Mouse (Mus musculus) forebrain, embryonic 14.5 days (tissue): ENCODE data around the gene Apom. TPM values are rescaled to one million over a fixed set of nuclear protein-coding genes. Genes with fewer than 3 reads are reported as not detected.

Experiments
- ATAC-seq: fragments of 200-750 bp; cut with Nextera tagmentation; 2 replicates; pipeline ENCODE4 v1.8.0; 2017; ENCODE audit warnings: mild to moderate bottlenecking, moderate library complexity
- DNase-seq: peaks from one replicate; pipeline ENCODE4 v3.0.0-alpha.2; 2015; ENCODE audit warnings: low spot score
- H3K27ac ChIP-seq: fragments of 300-500 bp; sonication (generic); 2 replicates; pipeline ENCODE4 v1.5.1; 2014; ENCODE audit warnings: low read depth, mild to moderate bottlenecking, control low read depth, low read length, moderate library complexity
- H3K27me3 ChIP-seq: fragments of 300-500 bp; sonication (generic); replicated peaks from 2 replicates; pipeline ENCODE4 v1.6.1; 2014; ENCODE audit warnings: low read length, control low read depth, mixed read lengths; ENCODE audit not compliant: control insufficient read depth, insufficient read depth
- H3K36me3 ChIP-seq: fragments of 300-500 bp; sonication (generic); 2 replicates; pipeline ENCODE4 v1.6.1; 2014; ENCODE audit warnings: low read length, control low read depth; ENCODE audit not compliant: control insufficient read depth, insufficient read depth
- H3K4me1 ChIP-seq: fragments of 300-500 bp; sonication (generic); 2 replicates; pipeline ENCODE4 v1.6.1; 2014; ENCODE audit warnings: antibody characterized with exemption, low read length, control low read depth; ENCODE audit not compliant: control insufficient read depth, insufficient read depth
- H3K4me2 ChIP-seq: fragments of 300-500 bp; sonication (generic); 2 replicates; pipeline ENCODE4 v1.6.1; 2014; ENCODE audit warnings: mild to moderate bottlenecking, control low read depth, low read length
- H3K4me3 ChIP-seq: fragments of 300-500 bp; sonication (generic); 2 replicates; pipeline ENCODE4 v1.5.1; 2014; ENCODE audit warnings: low read depth, low read length, control low read depth
- H3K9ac ChIP-seq: fragments of 300-500 bp; sonication (generic); 2 replicates; pipeline ENCODE4 v1.6.1; 2014; ENCODE audit warnings: mild to moderate bottlenecking, low read length, control low read depth, moderate library complexity
- H3K9me3 ChIP-seq: fragments of 300-500 bp; sonication (generic); replicated peaks from 2 replicates; pipeline ENCODE4 v1.6.1; 2016; ENCODE audit warnings: low read length, control low read depth, mixed read lengths; ENCODE audit not compliant: control insufficient read depth
- WGBS: fragments of 180-500 bp; shearing (Covaris S2); extraction: QIAGEN DNeasy Blood & Tissue Kit; methylation state at CpG from one replicate; pipeline ENCODE4 v1.1.7; 2014; 5-methylcytosine and 5-hydroxymethylcytosine counted together
- polyA plus RNA-seq: library from polyadenylated mRNA; unstranded; fragments of >200 nt; fragmentation: Nextera tagmentation; extraction: Ambion mirVana; gene quantifications from 2 replicates; pipeline ENCODE4 v1.2.1, GENCODE M21; 2014

The Apom gene
- polyA plus RNA-seq, 1 experiment from 2014 or later: 0.29 TPM

DNA sequence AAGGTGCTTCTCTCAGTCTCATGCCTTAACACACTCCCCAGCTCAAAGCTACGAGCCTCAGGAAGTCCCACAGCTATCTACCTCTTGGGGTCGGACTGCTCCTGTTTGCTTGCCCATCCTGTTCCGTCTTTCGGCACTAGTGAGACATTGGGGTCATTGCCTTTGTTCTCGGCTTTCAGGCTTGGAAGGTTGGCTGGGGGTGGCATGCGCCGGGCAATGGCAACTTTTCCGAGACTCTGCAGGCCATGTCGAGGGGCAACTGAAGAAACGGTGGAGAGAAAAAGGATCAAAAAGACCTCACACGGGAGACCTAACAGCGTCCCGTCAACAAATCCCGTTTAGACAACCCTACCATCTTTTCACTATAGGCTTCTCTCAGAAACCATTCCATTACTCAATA is 30.3 kb upstream of the Apom start:
- Histone ChIP-seq H3K4me1 (peaks cover 18% of the 10 kb centered on the region), H3K9ac (peak overlapping the region; percentile 99), H3K36me3 (peaks cover 55% of the 10 kb centered on the region), H3K9me3 (no peaks in the 10 kb centered on the region), H3K27me3 (no peaks in the 10 kb centered on the region), H3K27ac (no peak overlapping the region), H3K4me3 (peak overlapping the region; percentile 100), H3K4me2 (peak overlapping the region; percentile 98)
- DNase-seq (no peak), ATAC-seq (no peak)
- WGBS: 79% methylated on average over 14 of the region's 14 CpGs

DNA sequence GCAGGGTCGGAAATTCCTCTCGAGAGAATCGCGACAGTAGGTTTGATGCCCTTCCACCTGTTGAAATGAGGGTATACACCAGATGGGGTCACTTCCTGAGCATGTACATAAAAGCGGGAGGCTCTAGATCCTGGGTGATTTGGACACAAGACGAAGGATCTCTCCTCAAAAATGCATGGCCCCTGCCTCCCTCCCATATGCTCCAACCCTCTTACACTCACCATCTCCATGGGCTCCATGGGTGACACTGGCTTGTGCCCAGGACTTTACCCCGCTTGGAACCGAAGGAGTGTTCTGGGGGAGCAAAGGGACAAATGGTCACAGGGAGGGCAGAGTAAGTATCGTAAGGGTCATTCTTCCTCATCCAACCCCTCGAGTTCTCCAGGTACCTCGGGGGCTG is 29.6 kb upstream of the Apom start:
- ATAC-seq (no peak), DNase-seq (no peak)
- Histone ChIP-seq H3K27ac (no peak overlapping the region), H3K9ac (no peak overlapping the region), H3K9me3 (no peaks in the 10 kb centered on the region), H3K4me1 (peaks cover 18% of the 10 kb centered on the region), H3K4me3 (no peak overlapping the region; the same call in 1 of the 2 replicates), H3K36me3 (peaks cover 62% of the 10 kb centered on the region), H3K4me2 (no peak overlapping the region), H3K27me3 (no peaks in the 10 kb centered on the region)
- WGBS: 86% methylated on average over 11 of the region's 11 CpGs

DNA sequence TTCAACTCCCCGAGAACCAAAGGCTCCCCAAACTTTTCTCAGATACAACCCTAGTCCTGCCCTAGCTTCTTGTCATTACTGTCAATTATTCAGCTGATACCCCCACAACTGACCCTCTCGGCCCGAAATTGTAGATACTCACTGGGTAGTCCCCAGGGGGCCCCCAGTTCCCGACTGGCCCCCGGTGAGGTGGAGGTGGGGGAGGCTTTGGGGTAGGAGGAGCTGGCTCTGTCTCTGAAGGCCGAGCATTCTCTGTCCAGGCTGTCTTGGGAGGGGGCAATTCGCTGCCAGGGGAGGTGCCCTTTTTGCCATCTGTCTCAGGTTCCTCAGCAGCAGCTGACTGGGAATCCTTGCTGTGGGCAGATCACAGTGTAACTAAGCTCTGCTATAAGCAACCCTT is 27.8 kb upstream of the Apom start:
- peaks cover 80% of the 10 kb centered on the region for H3K36me3 ChIP-seq
- 83% methylated on average over 7 of the region's 7 CpGs for whole genome bisulfite sequencing
- H3K9ac ChIP-seq: no peak overlapping the region
- no peak overlapping the region for H3K27ac ChIP-seq
- ATAC-seq: no peak
- no peaks in the 10 kb centered on the region for H3K27me3 ChIP-seq
- peaks cover 12% of the 10 kb centered on the region for H3K4me1 ChIP-seq
- H3K4me2 ChIP-seq: no peak overlapping the region
- no peak overlapping the region for H3K4me3 ChIP-seq
- DNase-seq: no peak
- no peaks in the 10 kb centered on the region for H3K9me3 ChIP-seq

GRCm38 (mm10) chr17:35158850-35159593 is 27.2 kb upstream of the Apom start:
- Histone ChIP-seq H3K4me1 (peaks cover 12% of the 10 kb centered on the region), H3K4me3 (no peak overlapping the region), H3K4me2 (no peak overlapping the region), H3K36me3 (peaks cover 86% of the 10 kb centered on the region), H3K9me3 (no peaks in the 10 kb centered on the region), H3K9ac (no peak overlapping the region), H3K27me3 (no peaks in the 10 kb centered on the region), H3K27ac (no peak overlapping the region)
- DNase-seq (no peak), ATAC-seq (no peak)
- 94% methylated on average over 16 of the region's 16 CpGs for WGBS

- Histone ChIP-seq H3K4me2 (no peak overlapping the region), H3K27ac (no peak overlapping the region), H3K9me3 (no peaks in the 10 kb centered on the region), H3K4me1 (peaks cover 8% of the 10 kb centered on the region), H3K4me3 (no peak overlapping the region), H3K36me3 (peaks cover 99% of the 10 kb centered on the region), H3K9ac (no peak overlapping the region), H3K27me3 (no peaks in the 10 kb centered on the region)
- ATAC-seq (no peak), DNase-seq (no peak)
- WGBS: 87% methylated on average over 8 of the region's 8 CpGs
Observed at GRCm38 (mm10) chr17:35157661-35158175, 25.9 kb upstream of the Apom start.

DNA sequence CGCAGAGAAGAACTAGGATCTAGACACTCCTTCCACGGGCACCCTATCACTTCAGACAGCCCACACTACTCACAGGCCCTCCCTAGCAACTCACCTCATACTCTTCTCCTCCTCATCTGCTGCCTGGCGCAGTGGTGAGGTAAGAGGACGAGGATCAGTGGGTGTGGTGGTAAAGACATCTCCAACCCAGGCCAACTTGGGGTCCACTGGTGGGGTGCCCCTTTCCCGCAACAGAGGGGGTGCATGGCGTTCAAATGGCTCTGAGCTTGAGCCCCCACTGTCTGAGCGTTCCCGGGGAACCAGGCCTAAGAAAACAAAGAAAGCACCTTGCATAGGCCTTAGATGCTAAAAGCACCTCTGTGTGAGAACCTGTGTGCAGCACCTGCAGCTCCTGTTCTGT is 25.4 kb upstream of the Apom start:
- Histone ChIP-seq H3K4me2 (no peak overlapping the region), H3K27ac (no peak overlapping the region), H3K4me3 (no peak overlapping the region), H3K36me3 (peaks cover 100% of the 10 kb centered on the region), H3K27me3 (no peaks in the 10 kb centered on the region), H3K4me1 (peaks cover 4% of the 10 kb centered on the region), H3K9me3 (no peaks in the 10 kb centered on the region), H3K9ac (no peak overlapping the region)
- WGBS: 93% methylated on average over 8 of the region's 8 CpGs
- no peak for ATAC-seq
- DNase-seq: no peak

DNA sequence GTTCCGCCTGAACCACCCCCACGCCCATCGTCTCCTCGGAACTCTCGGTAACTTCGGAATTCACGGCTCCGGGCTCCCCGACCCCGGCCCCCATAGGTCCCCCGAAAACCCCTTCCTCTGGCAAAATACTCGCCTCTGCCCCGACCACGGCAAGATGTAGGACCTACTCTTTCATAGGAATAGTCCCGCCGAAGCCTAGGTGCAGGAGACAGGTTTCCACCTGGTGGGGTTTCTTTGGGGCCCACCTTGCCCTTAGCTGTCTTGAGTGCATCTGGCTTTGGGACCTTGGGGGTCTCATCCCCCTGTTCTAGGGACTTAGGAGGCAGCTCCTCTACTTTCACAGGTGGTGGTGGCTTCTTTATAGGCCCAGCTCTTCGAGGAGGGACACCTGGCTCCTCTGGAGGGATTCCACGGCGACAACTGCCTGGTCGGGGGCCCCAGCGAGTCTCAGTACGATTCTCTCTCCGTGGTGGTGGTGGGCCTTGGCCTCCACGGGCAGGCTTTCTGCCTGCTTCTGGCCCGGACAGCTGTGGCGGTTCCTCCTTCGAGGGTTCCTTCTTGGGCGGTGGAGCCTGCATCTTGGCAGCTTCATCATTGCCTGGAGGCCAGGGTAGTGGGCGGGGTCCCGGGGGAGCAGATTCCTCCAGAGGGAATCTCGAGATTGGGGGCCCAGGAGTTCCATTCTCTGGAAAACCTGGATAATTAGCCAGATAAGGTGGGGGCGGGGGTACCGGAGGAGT is 24.8 kb upstream of the Apom start:
- Histone ChIP-seq H3K4me3 (no peak overlapping the region), H3K9ac (no peak overlapping the region), H3K27ac (no peak overlapping the region), H3K9me3 (no peaks in the 10 kb centered on the region), H3K4me1 (no peaks in the 10 kb centered on the region), H3K36me3 (peaks cover 100% of the 10 kb centered on the region), H3K27me3 (no peaks in the 10 kb centered on the region), H3K4me2 (no peak overlapping the region)
- WGBS: 92% methylated on average over 33 of the region's 33 CpGs
- ATAC-seq (no peak), DNase-seq (no peak)

GRCm38 (mm10) chr17:35155451-35155850 is 23.6 kb upstream of the Apom start:
- no peak for DNase-seq
- H3K36me3 ChIP-seq: peaks cover 100% of the 10 kb centered on the region
- 90% methylated on average over 12 of the region's 12 CpGs for WGBS
- no peaks in the 10 kb centered on the region for H3K27me3 ChIP-seq
- no peak for ATAC-seq
- H3K4me2 ChIP-seq: no peak overlapping the region
- no peaks in the 10 kb centered on the region for H3K9me3 ChIP-seq
- H3K4me1 ChIP-seq: no peaks in the 10 kb centered on the region
- H3K9ac ChIP-seq: no peak overlapping the region
- no peak overlapping the region for H3K27ac ChIP-seq
- no peak overlapping the region for H3K4me3 ChIP-seq

- H3K4me3 ChIP-seq: no peak overlapping the region
- 83% methylated on average over 7 of the region's 7 CpGs for WGBS
- H3K27ac ChIP-seq: no peak overlapping the region
- H3K4me2 ChIP-seq: no peak overlapping the region
- peaks cover 100% of the 10 kb centered on the region for H3K36me3 ChIP-seq
- ATAC-seq: no peak
- no peak overlapping the region for H3K9ac ChIP-seq
- DNase-seq: no peak
- H3K4me1 ChIP-seq: no peaks in the 10 kb centered on the region
- H3K9me3 ChIP-seq: no peaks in the 10 kb centered on the region
- H3K27me3 ChIP-seq: no peaks in the 10 kb centered on the region
Observed at GRCm38 (mm10) chr17:35154616-35155015, 22.8 kb upstream of the Apom start.
